Mouse (Mus musculus) limb, embryonic 14.5 days (tissue): Measurements from ENCODE around the gene Spin1. TPM values are rescaled to one million over a fixed set of nuclear protein-coding genes. Genes with fewer than 3 reads are reported as not detected.
A peak's percentile ranks its signal among the peaks of the same experiment; 100 is the strongest.

Experiments used
- ATAC-seq: fragments of 200-750 bp; cut with Nextera tagmentation; 2 replicates; pipeline ENCODE4 v1.8.0; 2017; ENCODE audit warnings: low read depth, moderate number of reproducible peaks, moderate TSS enrichment; ENCODE audit not compliant: low FRiP score
- DNase-seq: peaks from one replicate; pipeline ENCODE4 v3.0.0-alpha.2; 2015; ENCODE audit warnings: low spot score
- H3K27ac ChIP-seq: fragments of 300-500 bp; sonication (generic); replicated peaks from 2 replicates; pipeline ENCODE4 v1.5.1; 2014; ENCODE audit warnings: low read depth, mild to moderate bottlenecking, low read length, moderate library complexity, mixed read lengths
- H3K27me3 ChIP-seq: fragments of 300-500 bp; sonication (generic); 2 replicates; pipeline ENCODE4 v1.6.1; 2014; ENCODE audit warnings: low read length, mixed read lengths; ENCODE audit not compliant: control insufficient read depth, insufficient read depth
- H3K36me3 ChIP-seq: fragments of 300-500 bp; sonication (generic); 2 replicates; pipeline ENCODE4 v1.6.1; 2014; ENCODE audit warnings: mild to moderate bottlenecking, low read length, moderate library complexity, mixed read lengths; ENCODE audit not compliant: control insufficient read depth, insufficient read depth
- H3K4me1 ChIP-seq: fragments of 300-500 bp; sonication (generic); 2 replicates; pipeline ENCODE4 v1.6.1; 2014; ENCODE audit warnings: antibody characterized with exemption, low read length, mixed read lengths; ENCODE audit not compliant: control insufficient read depth, insufficient read depth
- H3K4me2 ChIP-seq: fragments of 300-500 bp; sonication (generic); replicated peaks from 2 replicates; pipeline ENCODE4 v1.6.1; 2014; ENCODE audit warnings: low read depth, mild to moderate bottlenecking, low read length, moderate library complexity; ENCODE audit not compliant: severe bottlenecking
- H3K4me3 ChIP-seq: fragments of 300-500 bp; sonication (generic); replicated peaks from 2 replicates; pipeline ENCODE4 v1.5.1; 2014; ENCODE audit warnings: low read length
- H3K9ac ChIP-seq: fragments of 300-500 bp; sonication (generic); 2 replicates; pipeline ENCODE4 v1.6.1; 2014; ENCODE audit warnings: mild to moderate bottlenecking, low read depth, low read length, moderate library complexity; ENCODE audit not compliant: severe bottlenecking
- H3K9me3 ChIP-seq: fragments of 300-500 bp; sonication (generic); 2 replicates; pipeline ENCODE4 v1.6.1; 2016; ENCODE audit warnings: low read length; ENCODE audit not compliant: control insufficient read depth
- POLR2A ChIP-seq: fragments of 200-500 bp; IDR thresholded peaks from 2 replicates; pipeline ENCODE4 v1.8.0; 2012; ENCODE audit warnings: inconsistent platforms, mild to moderate bottlenecking, moderate library complexity, borderline replicate concordance; ENCODE audit not compliant: insufficient read depth, insufficient read length; ENCODE audit errors: extremely low read depth
- WGBS: fragments of 180-500 bp; shearing (Covaris S2); extraction: QIAGEN DNeasy Blood & Tissue Kit; methylation state at CpG from one replicate; pipeline ENCODE4 v1.1.7; 2014; 5-methylcytosine and 5-hydroxymethylcytosine counted together
- polyA plus RNA-seq, 2 experiments: library from polyadenylated mRNA; depleted of rRNA in 1 of 2; stranded (reverse) in 1 of 2; unstranded in 1 of 2; fragments of >200 nt; fragmentation: Nextera tagmentation in 1 of 2; extraction: Ambion mirVana in 1 of 2; gene quantifications; 2 replicates each; pipeline versions ENCODE4 v1.2.1 to v1.2.3; 2012 to 2014

Spin1 gene
- polyA plus RNA-seq, 2 experiments = 70.6 to 115 TPM

DNA sequence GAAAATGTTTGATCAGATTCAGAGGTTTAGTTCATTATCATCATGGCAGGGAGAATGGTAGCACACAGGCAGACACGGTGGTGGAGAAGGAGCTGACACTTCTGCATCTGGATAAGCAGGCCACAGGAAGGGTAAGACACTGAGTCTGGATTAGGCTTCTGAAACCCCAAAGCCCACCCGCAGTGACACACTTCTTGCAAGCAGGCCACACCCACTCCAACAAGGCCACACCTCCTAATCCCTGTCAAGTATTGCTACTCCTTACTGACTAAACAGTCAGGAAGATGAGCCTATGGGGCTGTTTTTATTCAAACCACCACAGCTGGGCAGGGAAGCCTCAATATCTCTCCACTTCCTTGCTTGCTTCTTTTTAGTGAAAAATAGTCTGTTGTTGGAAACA is 19.9 kb upstream of the Spin1 start:
- ATAC-seq (no peak), DNase-seq (no peak)
- TF ChIP-seq POLR2A = no peak
- Histone ChIP-seq H3K4me1 (no peaks in the 10 kb centered on the region), H3K36me3 (no peaks in the 10 kb centered on the region), H3K9me3 (no peaks in the 10 kb centered on the region), H3K4me2 (no peak overlapping the region), H3K4me3 (no peak overlapping the region), H3K27ac (no peak overlapping the region), H3K27me3 (no peaks in the 10 kb centered on the region), H3K9ac (no peak overlapping the region)
- WGBS = 91% methylated on average over 2 of the region's 2 CpGs

DNA sequence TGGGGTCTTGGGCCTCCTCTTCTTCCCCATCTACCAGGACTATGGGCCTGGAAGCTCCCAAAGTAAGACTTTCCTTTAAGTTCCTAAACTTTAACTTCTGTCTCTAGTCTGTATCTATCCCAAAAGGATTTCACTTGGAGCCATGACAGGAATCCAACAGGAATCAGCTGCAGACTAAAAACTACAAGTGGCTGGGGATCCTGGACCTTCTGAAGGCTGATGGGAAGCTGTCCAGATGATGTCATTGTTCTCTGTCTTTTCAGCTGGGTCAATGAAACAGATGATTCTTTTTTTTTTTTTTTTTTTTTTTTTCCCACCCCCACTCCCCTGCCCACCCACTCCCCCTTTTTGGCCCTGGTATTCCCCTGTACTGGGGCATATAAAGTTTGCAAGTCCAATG is 16.4 kb upstream of the Spin1 start:
- TF ChIP-seq POLR2A = no peak
- Histone ChIP-seq H3K4me3 (no peak overlapping the region), H3K9ac (no peak overlapping the region), H3K27ac (no peak overlapping the region), H3K4me1 (no peaks in the 10 kb centered on the region), H3K27me3 (no peaks in the 10 kb centered on the region), H3K36me3 (no peaks in the 10 kb centered on the region), H3K4me2 (no peak overlapping the region), H3K9me3 (no peaks in the 10 kb centered on the region)
- peak; percentile 65 for DNase-seq
- ATAC-seq = peak; percentile 37

DNA sequence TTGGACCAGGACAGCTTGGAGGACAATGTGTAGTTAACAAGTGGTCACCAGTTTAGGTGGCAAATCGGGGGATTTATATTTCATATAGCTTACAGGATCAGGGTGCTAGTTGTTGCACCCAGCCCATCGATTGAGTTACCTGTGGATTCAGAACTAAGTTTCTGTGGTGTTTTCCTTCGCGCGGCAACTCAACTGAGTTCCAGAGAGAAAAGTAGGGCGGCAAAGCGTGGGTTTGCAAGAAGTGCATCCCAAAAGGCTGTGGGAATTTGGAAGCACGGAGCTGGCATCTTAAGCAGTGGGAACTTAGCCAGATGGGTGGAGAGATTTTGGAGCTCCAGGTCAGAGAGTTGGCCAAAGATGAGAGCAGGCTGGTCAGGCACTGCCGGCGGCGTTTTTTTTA is 14.7 kb upstream of the Spin1 start:
- H3K4me2 ChIP-seq = no peak overlapping the region
- no peaks in the 10 kb centered on the region for H3K27me3 ChIP-seq
- no peak overlapping the region for H3K4me3 ChIP-seq
- DNase-seq = no peak
- TF ChIP-seq POLR2A = no peak
- no peaks in the 10 kb centered on the region for H3K36me3 ChIP-seq
- H3K27ac ChIP-seq = no peak overlapping the region
- no peak overlapping the region for H3K9ac ChIP-seq
- WGBS = 89% methylated on average over 11 of the region's 11 CpGs
- H3K9me3 ChIP-seq = no peaks in the 10 kb centered on the region
- no peaks in the 10 kb centered on the region for H3K4me1 ChIP-seq
- ATAC-seq = no peak

DNA sequence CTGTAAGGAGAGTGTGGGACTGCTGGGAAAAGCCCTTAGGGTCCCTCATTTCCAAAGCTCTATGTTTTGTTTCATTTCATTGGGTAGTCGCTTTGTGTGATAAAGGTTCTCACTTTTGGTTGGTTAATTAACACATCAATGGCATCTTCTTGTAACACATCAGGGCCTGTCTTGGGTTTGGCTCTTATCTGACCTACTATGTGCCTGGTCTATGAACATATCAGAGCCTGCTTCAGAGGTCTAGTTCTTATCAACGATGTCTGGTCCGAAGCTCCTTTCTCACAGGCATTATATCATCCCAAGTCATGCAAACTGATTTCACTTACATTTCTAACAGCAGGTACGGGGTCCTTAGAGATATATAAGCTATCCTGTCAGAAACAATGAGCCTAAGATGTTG is 13.4 kb upstream of the Spin1 start:
- Histone ChIP-seq H3K4me1 (no peaks in the 10 kb centered on the region), H3K4me2 (no peak overlapping the region), H3K9ac (no peak overlapping the region), H3K4me3 (no peak overlapping the region), H3K27me3 (no peaks in the 10 kb centered on the region), H3K9me3 (no peaks in the 10 kb centered on the region), H3K27ac (no peak overlapping the region), H3K36me3 (no peaks in the 10 kb centered on the region)
- ATAC-seq (no peak), DNase-seq (no peak)
- 90% methylated on average over 4 of the region's 4 CpGs for WGBS
- no peak for TF ChIP-seq POLR2A

DNA sequence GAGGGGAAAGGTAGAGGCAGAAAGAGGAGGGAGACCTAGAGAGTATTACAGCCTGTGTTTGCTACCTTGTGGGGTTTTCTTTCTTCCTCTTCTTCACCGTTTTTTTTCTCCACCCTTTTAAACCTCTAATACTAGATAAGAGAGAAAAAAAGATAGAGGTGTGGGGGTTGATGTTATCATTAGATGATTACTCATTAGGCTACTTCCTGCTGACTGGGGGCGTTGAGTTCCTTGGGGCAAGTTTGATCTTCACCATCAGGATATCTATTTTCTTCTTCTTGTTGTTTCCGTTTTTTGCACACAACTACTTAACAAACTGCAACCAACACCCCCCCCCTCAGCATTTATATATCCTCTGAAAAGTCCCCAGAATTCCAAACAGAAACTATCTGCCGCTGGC is 12.5 kb upstream of the Spin1 start:
- H3K36me3 ChIP-seq = no peaks in the 10 kb centered on the region
- no peak for ATAC-seq
- 85% methylated on average over 4 of the region's 4 CpGs for WGBS
- no peak overlapping the region for H3K9ac ChIP-seq
- no peak overlapping the region for H3K4me3 ChIP-seq
- no peaks in the 10 kb centered on the region for H3K4me1 ChIP-seq
- TF ChIP-seq POLR2A = no peak
- no peak for DNase-seq
- H3K4me2 ChIP-seq = no peak overlapping the region
- H3K9me3 ChIP-seq = no peaks in the 10 kb centered on the region
- no peaks in the 10 kb centered on the region for H3K27me3 ChIP-seq
- H3K27ac ChIP-seq = no peak overlapping the region

DNA sequence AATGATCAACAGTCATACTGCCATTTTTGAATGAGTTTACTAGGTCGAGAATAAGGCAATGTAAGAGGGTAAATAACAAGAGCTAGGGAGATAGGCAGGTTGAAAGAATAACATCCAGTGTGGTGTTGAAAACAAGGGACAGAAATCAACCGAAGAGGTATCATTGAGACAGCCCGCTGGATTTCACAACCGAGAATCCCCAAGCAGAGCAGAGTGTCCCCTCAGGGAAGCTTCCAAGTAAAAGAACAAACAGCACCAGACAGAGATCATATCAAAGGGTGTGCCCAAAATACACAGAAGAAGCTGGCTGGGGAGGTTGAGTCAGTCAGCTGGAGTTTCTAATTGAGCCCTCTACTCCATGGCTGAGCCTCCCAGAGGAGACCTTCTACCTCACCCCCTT is 11.6 kb upstream of the Spin1 start:
- H3K27ac ChIP-seq = no peak overlapping the region
- H3K9me3 ChIP-seq = no peaks in the 10 kb centered on the region
- H3K4me1 ChIP-seq = no peaks in the 10 kb centered on the region
- H3K4me2 ChIP-seq = no peak overlapping the region
- H3K27me3 ChIP-seq = no peaks in the 10 kb centered on the region
- no peak for TF ChIP-seq POLR2A
- ATAC-seq = no peak
- no peaks in the 10 kb centered on the region for H3K36me3 ChIP-seq
- 77% methylated on average over 4 of the region's 4 CpGs for WGBS
- H3K4me3 ChIP-seq = no peak overlapping the region
- no peak for DNase-seq
- no peak overlapping the region for H3K9ac ChIP-seq
